Mouse (Mus musculus) heart, adult 2 months (tissue): ENCODE results near the gene Sh3bp1.

ENCODE experiments used
- CTCF ChIP-seq: fragments of 200-600 bp; IDR thresholded peaks from 2 replicates; pipeline ENCODE4 v1.8.1; 2022; ENCODE audit warnings: antibody characterized with exemption, mild to moderate bottlenecking, moderate library complexity
- EP300 ChIP-seq: fragments of 200-500 bp; IDR thresholded peaks from 2 replicates; pipeline ENCODE4 v1.6.1; 2011; ENCODE audit warnings: low read depth, low read length, control low read depth; ENCODE audit not compliant: insufficient read depth
- POLR2A ChIP-seq: fragments of 200-500 bp; IDR thresholded peaks from 2 replicates; pipeline ENCODE4 v1.6.1; 2011; ENCODE audit warnings: mild to moderate bottlenecking, low read depth, low read length, control low read depth; ENCODE audit not compliant: insufficient read depth

GRCm38 (mm10) chr15:78873803-78874435, 25.6 kb upstream of the Sh3bp1 start:
- TF ChIP-seq POLR2A (no peak), CTCF (no peak), EP300 (no peak)
